Mouse (Mus musculus) stomach, embryonic 16.5 days (tissue): ENCODE results near the gene Hist1h2bj. TPM values are rescaled to one million over a fixed set of nuclear protein-coding genes. Genes with fewer than 3 reads are reported as not detected.
A peak's percentile ranks its signal among the peaks of the same experiment; 100 is the strongest.

Experiments used
- ATAC-seq: fragments of 200-750 bp; cut with Nextera tagmentation; 2 replicates; pipeline ENCODE4 v1.8.0; 2017; ENCODE audit warnings: moderate number of reproducible peaks, moderate TSS enrichment; ENCODE audit not compliant: insufficient read depth, low FRiP score
- H3K27ac ChIP-seq: fragments of 300-500 bp; sonication (generic); 2 replicates; pipeline ENCODE4 v1.5.1; 2014; ENCODE audit warnings: low read length
- H3K27me3 ChIP-seq: fragments of 300-500 bp; sonication (generic); 2 replicates; pipeline ENCODE4 v1.6.1; 2014; ENCODE audit warnings: low read length, control low read depth, mixed read lengths; ENCODE audit not compliant: control insufficient read depth, insufficient read depth
- H3K36me3 ChIP-seq: fragments of 300-500 bp; sonication (generic); 2 replicates; pipeline ENCODE4 v1.6.1; 2014; ENCODE audit warnings: low read length; ENCODE audit not compliant: control insufficient read depth, insufficient read depth
- H3K4me1 ChIP-seq: fragments of 300-500 bp; sonication (generic); 2 replicates; pipeline ENCODE4 v1.6.1; 2014; ENCODE audit warnings: low read length, control low read depth, mixed read lengths; ENCODE audit not compliant: control insufficient read depth, insufficient read depth
- H3K4me2 ChIP-seq: fragments of 300-500 bp; sonication (generic); 2 replicates; pipeline ENCODE4 v1.6.1; 2014; ENCODE audit warnings: low read depth, low read length, mixed read lengths
- H3K4me3 ChIP-seq: fragments of 300-500 bp; sonication (generic); replicated peaks from 2 replicates; pipeline ENCODE4 v1.5.1; 2014; ENCODE audit warnings: mild to moderate bottlenecking, low read length
- H3K9ac ChIP-seq: fragments of 300-500 bp; sonication (generic); 2 replicates; pipeline ENCODE4 v1.6.1; 2014; ENCODE audit warnings: low read length
- H3K9me3 ChIP-seq: fragments of 300-500 bp; sonication (generic); replicated peaks from 2 replicates; pipeline ENCODE4 v1.6.1; 2016; ENCODE audit warnings: low read length, control low read depth; ENCODE audit not compliant: control insufficient read depth
- WGBS: fragments of 180-500 bp; shearing (Covaris S2); extraction: QIAGEN DNeasy Blood & Tissue Kit; methylation state at CpG from one replicate; pipeline ENCODE4 v1.1.7; 2014; 5-methylcytosine and 5-hydroxymethylcytosine counted together
- polyA plus RNA-seq: library from polyadenylated mRNA; unstranded; fragments of >200 nt; fragmentation: Nextera tagmentation; extraction: Ambion mirVana; gene quantifications from 2 replicates; pipeline ENCODE4 v1.2.1, GENCODE M21; 2015

Hist1h2bj gene
- polyA plus RNA-seq, 1 experiment from 2014 or later, result 10.3 TPM

DNA sequence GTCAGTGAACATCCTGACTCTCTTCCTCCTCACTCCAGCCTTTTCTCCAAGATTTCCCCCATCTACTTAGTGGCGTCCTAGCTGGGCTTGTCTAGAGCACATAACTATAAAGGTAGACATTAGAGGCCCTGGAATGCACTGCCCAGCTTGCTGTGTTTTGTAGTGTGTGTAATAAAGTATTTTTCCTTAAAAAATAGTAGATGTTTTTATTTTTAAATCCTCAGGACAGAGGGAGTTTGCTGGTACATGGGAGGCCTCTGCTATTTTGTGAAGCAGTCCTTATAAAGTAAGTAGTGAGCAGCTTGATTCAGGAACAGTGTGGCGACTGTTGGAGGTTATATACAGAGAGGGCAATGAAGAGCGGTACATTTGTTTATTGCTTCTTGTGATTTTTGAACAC, 34.3 kb upstream of the Hist1h2bj start:
- Histone ChIP-seq H3K27ac (no peak overlapping the region), H3K9ac (no peak overlapping the region), H3K9me3 (no peaks in the 10 kb centered on the region), H3K36me3 (no peaks in the 10 kb centered on the region), H3K27me3 (peaks cover 84% of the 10 kb centered on the region), H3K4me1 (peaks cover 12% of the 10 kb centered on the region; the same call in 1 of the 2 replicates), H3K4me2 (no peak overlapping the region), H3K4me3 (no peak overlapping the region)
- no peak for ATAC-seq
- WGBS, result 77% methylated on average over 3 of the region's 3 CpGs

DNA sequence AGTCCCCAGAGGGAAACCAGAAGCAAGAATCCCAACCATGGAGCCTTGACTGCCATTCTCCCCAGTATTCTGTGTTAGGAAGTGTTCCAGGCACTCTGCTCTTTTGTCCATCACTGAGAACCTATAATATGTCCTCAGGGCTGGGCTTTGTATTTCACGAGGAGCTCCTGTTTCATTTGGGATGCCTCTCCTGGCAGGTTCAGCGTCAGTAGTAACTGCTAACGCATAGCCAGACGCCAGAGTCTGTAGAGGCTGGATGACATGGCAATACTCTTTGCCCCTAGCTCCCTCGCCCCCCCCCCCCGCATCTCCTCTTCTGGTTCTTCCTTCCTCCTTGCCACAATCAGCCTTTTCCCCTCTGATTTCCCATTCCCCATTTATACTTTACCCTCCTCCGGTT, 33.4 kb upstream of the Hist1h2bj start, which contains the start of gene Prss16:
Gene Prss16 (minus strand): TSS at position 101 of the 400 bp plus-strand sequence.
- Histone ChIP-seq H3K4me3 (no peak within 1 kb of the TSS), H3K9me3 (no peaks in the 10 kb centered on the region), H3K9ac (no peak within 1 kb of the TSS), H3K4me1 (peaks cover 12% of the 10 kb centered on the region; the same call in 1 of the 2 replicates), H3K36me3 (no peaks in the 10 kb centered on the region), H3K27me3 (peaks cover 80% of the 10 kb centered on the region), H3K4me2 (no peak within 1 kb of the TSS), H3K27ac (no peak within 1 kb of the TSS)
- WGBS, result 41% methylated on average over 6 of the region's 7 CpGs
- no peak for ATAC-seq

DNA sequence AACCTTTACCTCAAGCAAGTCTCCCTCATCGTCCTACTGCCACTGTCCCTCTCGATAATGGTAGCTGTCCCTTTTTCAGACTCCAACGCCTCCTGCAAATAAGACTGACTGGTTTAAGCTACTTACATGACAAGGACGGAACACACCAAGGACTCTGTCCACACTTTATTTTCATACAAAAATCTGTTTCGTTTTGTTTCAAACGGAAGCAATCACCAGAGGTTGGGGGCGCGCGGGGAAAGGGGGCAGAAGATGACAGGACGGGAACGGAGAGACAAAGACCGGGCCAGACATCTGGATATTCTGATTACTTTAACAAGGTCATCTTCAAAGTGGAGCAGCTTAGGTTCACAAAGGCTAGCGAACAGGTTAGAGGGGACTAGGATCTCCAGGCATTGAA, 29.3 kb upstream of the Hist1h2bj start:
- no peak for ATAC-seq
- Histone ChIP-seq H3K9ac (no peak overlapping the region), H3K4me1 (no peaks in the 10 kb centered on the region), H3K27ac (no peak overlapping the region), H3K36me3 (no peaks in the 10 kb centered on the region), H3K27me3 (peaks cover 51% of the 10 kb centered on the region), H3K4me2 (no peak overlapping the region), H3K4me3 (no peak overlapping the region), H3K9me3 (no peaks in the 10 kb centered on the region)
- 25% methylated on average over 13 of the region's 13 CpGs for WGBS

DNA sequence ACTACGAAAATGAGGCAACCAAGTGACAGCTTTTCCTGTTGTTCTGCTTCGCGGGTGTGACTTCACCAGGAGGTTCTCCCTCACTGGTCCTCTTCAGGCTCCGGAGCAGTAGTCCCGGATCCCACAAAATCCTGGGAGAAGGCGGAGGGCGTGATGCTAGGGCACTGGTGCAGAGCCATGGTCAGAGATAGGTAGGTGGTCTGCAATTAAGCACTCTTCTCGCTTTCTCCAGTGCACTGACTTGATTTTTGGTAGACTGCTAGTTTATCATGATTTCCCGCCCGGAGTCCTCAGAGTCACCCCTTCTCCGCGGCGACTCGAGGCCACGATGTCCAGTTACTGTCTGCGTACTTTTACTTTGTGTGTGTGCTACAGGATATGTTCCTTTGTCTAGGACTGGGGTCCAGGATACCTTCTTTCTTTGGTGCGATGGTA, 28.6 kb upstream of the Hist1h2bj start:
- no peak for ATAC-seq
- 9% methylated on average over 17 of the region's 17 CpGs for WGBS
- no peaks in the 10 kb centered on the region for H3K9me3 ChIP-seq
- H3K27me3 ChIP-seq, result peaks cover 44% of the 10 kb centered on the region
- H3K36me3 ChIP-seq, result no peaks in the 10 kb centered on the region
- H3K9ac ChIP-seq, result no peak overlapping the region
- H3K4me1 ChIP-seq, result no peaks in the 10 kb centered on the region
- H3K27ac ChIP-seq, result no peak overlapping the region
- peak overlapping the region; percentile 28 for H3K4me2 ChIP-seq
- peak overlapping the region; percentile 6 for H3K4me3 ChIP-seq

DNA sequence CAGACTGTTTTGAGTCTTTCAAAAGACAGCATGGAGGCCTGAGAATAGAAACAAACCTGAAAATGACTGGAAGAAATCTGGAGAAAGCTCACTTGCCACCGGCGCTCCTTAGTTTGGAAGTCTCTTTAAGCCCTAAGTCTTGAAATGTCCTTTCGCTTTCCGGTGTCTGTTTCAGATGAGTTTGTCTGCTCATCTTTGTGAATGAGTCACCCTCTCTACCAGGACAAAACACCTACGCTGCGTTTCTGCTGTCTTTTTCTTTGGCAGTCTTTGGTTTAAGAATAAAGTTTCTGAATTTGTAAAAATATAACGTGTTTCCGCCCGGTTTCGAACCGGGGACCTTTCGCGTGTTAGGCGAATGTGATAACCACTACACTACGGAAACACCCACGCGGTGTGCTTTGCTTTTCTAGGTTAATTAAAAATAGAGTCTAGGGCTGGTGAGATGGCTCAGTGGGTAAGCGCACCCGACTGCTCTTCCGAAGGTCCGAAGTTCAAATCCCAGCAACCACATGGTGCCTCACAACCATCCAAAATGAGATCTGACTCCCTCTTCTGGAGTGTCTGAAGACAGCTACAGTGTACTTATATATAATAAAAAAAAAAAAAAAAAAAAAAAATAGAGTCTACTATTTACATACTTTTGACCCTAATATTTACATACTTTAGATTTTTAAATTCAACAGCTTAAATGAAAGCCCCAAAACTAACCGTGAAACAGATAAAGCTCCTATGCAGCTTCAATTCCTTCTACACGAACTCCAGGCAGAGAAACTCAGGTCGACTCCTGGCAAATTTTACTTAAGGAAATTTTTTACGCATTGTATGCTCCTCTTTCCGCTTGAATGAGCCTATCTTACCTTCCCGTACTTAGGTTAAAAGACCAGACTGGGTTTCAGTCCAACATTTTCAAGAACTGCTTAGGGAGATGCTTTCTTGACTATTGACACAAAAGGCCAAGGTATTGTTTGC, 27.2 kb upstream of the Hist1h2bj start:
- no peaks in the 10 kb centered on the region for H3K4me1 ChIP-seq
- no peaks in the 10 kb centered on the region for H3K9me3 ChIP-seq
- no peak overlapping the region for H3K27ac ChIP-seq
- 16% methylated on average over 27 of the region's 27 CpGs for WGBS
- peak; percentile 76 for ATAC-seq
- no peak overlapping the region for H3K9ac ChIP-seq
- peak overlapping the region; percentile 20; the same call in 1 of the 2 replicates for H3K4me2 ChIP-seq
- H3K27me3 ChIP-seq, result peaks cover 31% of the 10 kb centered on the region
- H3K36me3 ChIP-seq, result no peaks in the 10 kb centered on the region
- peak overlapping the region; percentile 7 for H3K4me3 ChIP-seq

DNA sequence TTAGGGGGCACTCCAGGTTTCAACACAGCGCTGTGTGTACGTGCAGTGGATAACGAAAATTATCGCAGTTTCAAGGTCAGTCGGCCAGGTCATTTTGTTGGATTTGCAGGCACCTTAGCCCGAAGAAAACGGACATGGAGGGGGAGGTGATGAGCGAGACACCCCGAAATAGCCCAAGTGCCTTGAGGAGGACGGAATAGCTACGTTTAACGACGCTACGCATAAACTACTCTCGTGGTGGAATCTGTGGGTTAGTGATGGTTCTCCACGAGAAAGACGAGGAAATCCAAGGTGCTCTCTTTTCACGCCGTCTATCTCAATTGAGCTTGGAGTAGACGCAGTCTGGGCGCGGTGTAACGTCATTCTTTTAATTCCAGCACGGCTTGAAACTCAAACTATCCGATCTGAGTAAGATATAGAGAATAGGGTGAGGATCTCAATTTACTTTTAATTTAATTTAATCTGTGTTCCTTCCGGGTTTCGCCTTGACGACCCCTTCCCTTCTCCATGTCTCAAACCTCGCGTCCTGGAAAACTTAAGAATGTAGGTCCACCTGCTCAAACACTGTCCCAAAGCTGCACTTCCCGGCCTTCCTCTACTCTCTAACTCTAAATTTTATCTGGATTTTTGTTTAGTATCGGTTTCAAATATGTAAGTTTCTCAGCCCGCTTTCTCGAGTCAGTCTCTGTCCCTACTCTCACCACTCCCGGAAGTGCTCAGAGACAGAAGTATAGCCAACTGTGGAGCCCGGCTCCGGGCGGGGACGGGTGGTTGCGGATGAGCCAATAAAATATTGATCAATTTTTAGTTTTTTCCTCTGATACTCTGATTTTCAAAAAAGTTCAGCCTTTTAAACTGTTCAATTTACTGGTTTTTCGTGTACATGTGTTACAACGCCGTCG, 22.8 kb upstream of the Hist1h2bj start:
- H3K36me3 ChIP-seq, result no peaks in the 10 kb centered on the region
- peak overlapping the region; percentile 46 for H3K4me3 ChIP-seq
- peaks cover 4% of the 10 kb centered on the region for H3K27me3 ChIP-seq
- H3K4me1 ChIP-seq, result no peaks in the 10 kb centered on the region
- H3K9me3 ChIP-seq, result no peaks in the 10 kb centered on the region
- no peak for ATAC-seq
- H3K27ac ChIP-seq, result no peak overlapping the region
- H3K9ac ChIP-seq, result peak overlapping the region; percentile 32
- WGBS, result 1% methylated on average over 44 of the region's 44 CpGs
- H3K4me2 ChIP-seq, result peak overlapping the region; percentile 75

DNA sequence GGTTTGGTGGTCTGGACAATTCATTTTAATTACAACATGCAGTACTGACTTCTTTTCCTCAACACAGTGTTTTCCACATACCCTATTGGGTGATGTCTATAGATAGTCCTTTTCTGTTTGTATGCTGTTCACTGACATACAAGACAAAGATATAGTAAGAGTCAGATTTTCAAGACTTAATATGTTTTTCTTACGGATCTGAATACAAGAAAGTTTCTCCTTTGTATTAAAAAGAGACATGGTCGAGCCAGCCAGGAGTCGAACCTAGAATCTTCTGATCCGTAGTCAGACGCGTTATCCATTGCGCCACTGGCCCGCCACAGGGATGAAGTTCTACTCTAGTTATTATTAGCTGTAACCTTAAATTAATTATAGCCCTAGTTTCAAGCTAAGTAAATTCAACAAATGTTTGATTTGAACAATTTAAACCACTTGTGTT, 22.1 kb upstream of the Hist1h2bj start:
- ATAC-seq, result peak; percentile 73
- under 1% methylated on average over 8 of the region's 8 CpGs for WGBS
- no peak overlapping the region for H3K27ac ChIP-seq
- H3K4me2 ChIP-seq, result peak overlapping the region; percentile 75
- H3K36me3 ChIP-seq, result no peaks in the 10 kb centered on the region
- H3K4me3 ChIP-seq, result peak overlapping the region; percentile 46
- no peaks in the 10 kb centered on the region; the same call in 1 of the 2 replicates for H3K27me3 ChIP-seq
- no peaks in the 10 kb centered on the region for H3K9me3 ChIP-seq
- no peaks in the 10 kb centered on the region for H3K4me1 ChIP-seq
- H3K9ac ChIP-seq, result peak overlapping the region; percentile 59

DNA sequence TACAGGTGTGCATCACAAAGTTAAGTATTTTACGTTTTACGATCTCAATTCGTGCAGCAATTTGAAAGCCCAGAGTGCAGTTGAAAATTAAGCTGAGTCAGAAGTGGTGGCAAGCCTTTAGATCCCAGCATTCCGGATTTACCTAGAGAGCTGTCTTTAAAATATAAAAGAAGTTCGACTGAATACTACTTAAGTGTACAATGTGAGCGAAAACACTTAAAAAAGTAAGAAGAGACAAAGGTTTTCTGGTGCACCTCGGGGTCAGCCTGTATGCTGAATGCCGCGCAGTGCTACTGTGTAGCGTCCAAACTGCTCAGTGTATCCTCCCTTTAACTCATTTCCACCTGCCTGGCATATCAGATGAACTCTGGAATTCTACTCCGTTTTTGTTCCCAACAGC, 21.4 kb upstream of the Hist1h2bj start:
- Histone ChIP-seq H3K36me3 (no peaks in the 10 kb centered on the region), H3K4me1 (no peaks in the 10 kb centered on the region), H3K4me3 (peak overlapping the region; percentile 46), H3K9ac (peak overlapping the region; percentile 59), H3K4me2 (peak overlapping the region; percentile 75), H3K27ac (peak overlapping the region; percentile 19; the same call in 1 of the 2 replicates), H3K27me3 (no peaks in the 10 kb centered on the region), H3K9me3 (no peaks in the 10 kb centered on the region)
- no peak for ATAC-seq
- under 1% methylated on average over 11 of the region's 11 CpGs for WGBS
